Mouse (Mus musculus) heart, postnatal 36 days (tissue): ENCODE data around the gene Agap2. TPM values are rescaled to one million over a fixed set of nuclear protein-coding genes. Genes with fewer than 3 reads are reported as not detected.
"Not testable (repeated sequence)": the region's sequence is repeated elsewhere in the genome, so short reads cannot be mapped to it uniquely, and the experiment has no call there.

ENCODE experiments used
- DNase-seq, 2 experiments: peaks; one replicate each; pipeline ENCODE4 v3.0.0; 2021 to 2022
- intact Hi-C: fragments of 180-260 bp; cut with DNase I; formaldehyde crosslinking; loops from one replicate; pipeline ENCODE4 v1.15.1; 2025
- total RNA-seq, 2 experiments: library from RNA; stranded (reverse); gene quantifications; 2 replicates each; pipeline ENCODE4 v1.2.3; 2021

Gene Agap2
- total RNA-seq, 2 experiments from 2014 or later: 5.6 to 7.0 TPM

DNA sequence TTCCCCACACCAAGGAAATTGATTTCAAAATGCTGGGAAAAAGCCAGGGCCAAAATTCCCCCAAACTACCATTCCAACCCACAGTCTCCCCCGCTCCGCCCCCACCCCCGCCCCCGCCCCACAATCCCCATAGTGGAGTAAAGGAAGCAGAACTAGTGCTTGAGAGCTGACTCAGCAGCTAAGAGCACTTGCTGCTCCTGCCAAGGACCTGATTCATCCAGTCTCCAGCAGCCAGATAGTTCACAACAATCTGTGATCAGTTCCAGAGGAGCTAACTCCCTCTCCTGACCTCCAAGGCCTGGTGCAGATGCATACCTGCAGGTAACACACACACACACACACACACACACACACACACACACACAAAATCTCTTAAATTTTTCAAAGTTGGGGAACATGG lies 54.3 kb downstream of the Agap2 start:
- no peak for DNase-seq
- intact Hi-C loops: no loop called here

GRCm38 (mm10) chr10:127132469-127132868 lies 57.4 kb downstream of the Agap2 start:
- intact Hi-C loops: no loop called here
- DNase-seq: no peak

- intact Hi-C loops, DNase-seq: not testable (repeated sequence)
Observed at GRCm38 (mm10) chr10:127134394-127135035, 59.4 kb downstream of the Agap2 start.

GRCm38 (mm10) chr10:127135118-127135836 lies 60.2 kb downstream of the Agap2 start:
- no peak for DNase-seq
- intact Hi-C loops: no loop called here

GRCm38 (mm10) chr10:127136510-127136909 lies 61.4 kb downstream of the Agap2 start:
- intact Hi-C loops: no loop called here

GRCm38 (mm10) chr10:127137896-127138295 lies 62.8 kb downstream of the Agap2 start:
- DNase-seq: no peak

More at GRCm38 (mm10) chr10:127136510-127136909, 61.4 kb downstream of the Agap2 start:
- DNase-seq: no peak

GRCm38 (mm10) chr10:127138328-127139141 lies 63.5 kb downstream of the Agap2 start:
- DNase-seq: no peak
- intact Hi-C loops: no loop called here

More at GRCm38 (mm10) chr10:127137896-127138295, 62.8 kb downstream of the Agap2 start:
- intact Hi-C loops: no loop called here

GRCm38 (mm10) chr10:127140971-127141370 lies 65.9 kb downstream of the Agap2 start:
- intact Hi-C loops: no loop called here
- DNase-seq: no peak

DNA sequence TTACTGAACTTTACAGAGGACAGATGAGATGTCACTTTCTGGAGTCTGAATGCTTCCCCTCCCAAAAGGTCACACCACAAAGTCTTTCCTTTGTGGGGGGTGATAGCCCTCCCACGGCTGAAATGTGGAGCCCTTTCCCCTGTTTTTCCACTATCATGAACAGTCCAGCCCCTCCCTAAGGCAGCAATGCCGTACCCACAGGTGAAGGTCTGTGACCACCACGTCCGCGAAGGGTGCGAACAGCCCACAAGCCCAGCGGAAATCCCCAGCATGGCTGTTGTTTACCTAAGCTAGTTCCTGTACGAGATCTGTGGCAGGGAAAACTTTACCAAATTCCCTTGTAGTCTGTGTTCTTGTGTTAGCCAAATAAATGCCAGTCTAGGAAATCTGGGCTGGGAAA lies 66.4 kb downstream of the Agap2 start:
- intact Hi-C loops: no loop called here
- no peak for DNase-seq

Other genes starting within 250 kb of the Agap2 start
- gene Atp23, start 173.9 kb upstream of the Agap2 start, total RNA-seq: 1 to 10 TPM; 3.6 to 4.4 TPM
- 100 to 1,000 TPM; 131 to 136 TPM for gene Ctdsp2, start 96.6 kb upstream of the Agap2 start, total RNA-seq
- gene Avil, start 74.6 kb upstream of the Agap2 start, total RNA-seq: under 1 TPM; 0.35 to 0.80 TPM
- gene Tsfm, start 44.4 kb upstream of the Agap2 start, total RNA-seq: 10 to 100 TPM; 56.1 to 62.2 TPM
- gene Mettl1, start 33.9 kb upstream of the Agap2 start, total RNA-seq: 1 to 10 TPM; 7.7 to 7.9 TPM
- not detected for gene Eef1akmt3, start 33.8 kb upstream of the Agap2 start, total RNA-seq
- under 1 TPM; 0.14 to 0.31 TPM for gene Cyp27b1, start 27.0 kb upstream of the Agap2 start, total RNA-seq
- 1 to 10 TPM; 2.3 to 2.9 TPM for gene March9, start 15.1 kb upstream of the Agap2 start, total RNA-seq
- gene Cdk4, start 11.8 kb upstream of the Agap2 start, total RNA-seq: 10 to 100 TPM; 76.7 to 85.5 TPM
- 10 to 100 TPM; 43.8 to 46.9 TPM for gene Tspan31, start 5.0 kb upstream of the Agap2 start, total RNA-seq
- 10 to 100 TPM; 25.2 to 29.7 TPM for gene Os9, start 45.8 kb downstream of the Agap2 start, total RNA-seq
- gene B4galnt1, start 89.9 kb downstream of the Agap2 start, total RNA-seq: 1 to 10 TPM; 1.6 to 2.7 TPM
- 10 to 100 TPM; 17.2 to 23.1 TPM for gene Slc26a10, start 105.4 kb downstream of the Agap2 start, total RNA-seq
- gene Arhgef25, start 114.8 kb downstream of the Agap2 start, total RNA-seq: 10 to 100 TPM; 12.4 to 12.8 TPM
- 10 to 100 TPM; 25.8 to 29.4 TPM for gene Dtx3, start 120.4 kb downstream of the Agap2 start, total RNA-seq
- gene Pip4k2c, start 136.3 kb downstream of the Agap2 start, total RNA-seq: 10 to 100 TPM; 26.9 to 29.9 TPM
- gene Kif5a, start 188.1 kb downstream of the Agap2 start, total RNA-seq: under 1 TPM; 0.41 to 0.92 TPM
- gene Dctn2, start 191.1 kb downstream of the Agap2 start, total RNA-seq: 100 to 1,000 TPM; 144 to 154 TPM
- gene Mbd6, start 213.7 kb downstream of the Agap2 start, total RNA-seq: 10 to 100 TPM; 22.0 to 24.2 TPM
- 10 to 100 TPM; 41.0 to 46.4 TPM for gene Mars, start 236.5 kb downstream of the Agap2 start, total RNA-seq
- gene Arhgap9, start 246.7 kb downstream of the Agap2 start, total RNA-seq: 1 to 10 TPM; 3.1 to 3.6 TPM